Mouse (Mus musculus) c-Kit-negative CD71-positive TER-119-positive erythroid progenitor cells, embryonic 14.5 days (primary cell): ENCODE results near the gene Focad.

Experiments
- DNase-seq: peaks from one replicate; pipeline ENCODE4 v3.0.0-alpha.2; 2013; ENCODE audit warnings: low read depth, low spot score

Focad gene

GRCm38 (mm10) chr4:88300832-88301621, 206.6 kb downstream of the Focad start:
- DNase-seq, result no peak

DNA sequence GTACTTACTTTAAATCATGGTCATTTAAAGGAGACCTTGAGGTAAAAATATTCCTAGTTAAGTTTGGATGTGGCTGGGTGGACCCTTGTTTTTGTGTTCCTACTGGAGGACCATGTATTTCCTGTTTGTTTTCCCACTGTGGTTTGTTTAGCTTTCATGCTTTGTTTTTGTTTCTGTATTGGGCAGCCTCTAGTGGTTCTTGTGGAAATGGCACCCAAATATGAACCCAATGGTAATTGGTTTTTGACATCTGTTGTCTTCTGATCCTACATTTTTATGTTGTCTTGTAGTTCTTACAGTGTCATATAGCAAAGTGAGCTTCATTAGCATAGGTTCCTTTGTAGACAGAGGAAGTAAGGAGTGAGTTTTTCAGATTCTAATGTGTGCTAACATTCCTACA, 207.9 kb downstream of the Focad start:
- DNase-seq, result no peak

GRCm38 (mm10) chr4:88307691-88308090, 213.3 kb downstream of the Focad start:
- DNase-seq, result no peak

DNA sequence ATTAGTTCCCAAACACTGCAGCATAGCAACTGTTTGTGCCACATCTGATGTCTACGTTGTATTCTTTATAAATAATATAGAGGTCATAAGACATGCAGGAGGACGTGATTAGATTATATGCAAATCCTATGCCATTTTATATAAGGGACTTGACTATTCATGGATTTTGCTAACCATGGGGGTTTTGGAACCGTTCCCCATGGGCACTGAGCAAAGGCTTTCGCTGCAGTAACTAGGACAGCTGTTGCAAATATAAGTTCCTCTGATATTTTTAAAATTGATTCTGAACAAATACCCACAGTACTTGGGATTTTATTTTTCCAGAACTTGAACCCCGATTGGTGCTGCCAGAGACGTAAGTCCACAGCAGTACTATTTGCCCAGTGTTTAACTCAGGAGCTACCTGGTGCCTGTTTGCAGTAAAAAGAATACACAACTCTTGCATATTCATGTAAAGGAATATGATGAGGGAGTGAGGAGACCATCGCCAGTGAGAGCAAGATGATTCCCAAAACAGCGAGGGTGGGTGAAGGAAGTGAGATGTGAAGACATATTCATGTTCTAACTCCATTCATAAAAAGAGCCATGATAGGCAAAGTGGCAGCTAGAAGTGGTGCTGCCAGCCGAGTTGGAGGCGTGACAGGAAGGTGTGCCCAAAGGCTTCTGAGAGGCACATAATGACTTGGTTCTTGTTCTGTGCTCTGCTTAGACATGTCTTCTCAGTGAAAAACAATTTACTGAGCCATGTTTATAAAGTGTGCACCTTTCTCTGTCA, 214.1 kb downstream of the Focad start:
- DNase-seq, result no peak

DNA sequence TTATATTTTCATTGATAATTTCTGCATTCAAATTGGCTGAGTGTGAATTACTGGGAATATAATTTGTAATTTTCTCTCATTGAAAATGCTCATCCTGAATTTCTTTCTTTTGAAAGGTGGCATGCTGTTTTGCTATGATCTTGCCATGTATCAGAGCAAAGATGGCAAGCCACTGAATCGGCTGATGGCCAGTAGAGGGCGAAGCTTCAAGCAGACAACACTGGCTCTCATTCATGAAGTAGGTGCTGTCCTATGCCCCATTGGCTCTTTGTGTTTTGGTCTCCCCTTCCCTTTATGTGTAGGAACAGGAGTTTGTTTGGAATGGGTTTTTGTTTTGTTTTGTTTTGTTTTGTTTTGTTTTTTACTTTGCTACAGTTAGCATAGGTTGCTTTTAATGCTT, 215.2 kb downstream of the Focad start:
- DNase-seq, result no peak

DNA sequence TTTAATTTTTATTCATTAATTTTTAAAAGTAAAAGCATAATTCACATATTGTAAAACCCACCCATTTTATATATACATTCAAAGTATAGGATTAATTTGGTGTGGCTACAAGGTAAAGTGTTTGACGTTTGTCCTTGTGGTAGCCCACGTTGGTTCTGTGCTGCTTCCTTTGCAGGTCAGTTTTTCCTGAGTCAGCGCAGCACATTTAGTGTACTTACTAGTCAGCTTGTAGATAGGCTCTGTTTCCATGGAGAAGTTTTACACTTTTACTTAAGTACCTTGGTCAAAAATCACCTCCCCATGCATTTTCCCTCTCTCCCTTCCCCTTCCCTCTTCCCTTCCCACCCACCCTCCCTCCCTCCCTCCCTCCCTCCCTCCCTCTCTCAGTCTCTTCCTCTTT, 220.5 kb downstream of the Focad start:
- no peak for DNase-seq

DNA sequence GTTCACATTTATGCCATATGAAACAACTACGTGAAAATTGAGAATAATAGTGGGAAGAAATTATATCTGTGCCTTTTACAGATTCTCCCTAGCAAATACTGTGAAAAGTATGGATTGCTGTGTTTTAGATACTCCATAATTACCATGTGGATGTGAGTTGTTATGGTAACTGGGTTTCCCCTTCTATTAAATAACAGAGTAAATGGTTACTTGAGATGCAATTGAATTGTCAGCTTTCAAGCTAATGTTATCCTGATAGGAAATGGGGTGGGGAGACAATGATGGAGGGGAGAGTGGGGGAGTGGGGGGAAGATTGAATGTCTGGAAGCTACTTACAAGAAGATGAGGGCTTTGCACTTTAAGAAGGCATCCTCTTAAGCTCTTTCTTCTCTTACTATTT, 225.6 kb downstream of the Focad start:
- DNase-seq, result no peak

DNA sequence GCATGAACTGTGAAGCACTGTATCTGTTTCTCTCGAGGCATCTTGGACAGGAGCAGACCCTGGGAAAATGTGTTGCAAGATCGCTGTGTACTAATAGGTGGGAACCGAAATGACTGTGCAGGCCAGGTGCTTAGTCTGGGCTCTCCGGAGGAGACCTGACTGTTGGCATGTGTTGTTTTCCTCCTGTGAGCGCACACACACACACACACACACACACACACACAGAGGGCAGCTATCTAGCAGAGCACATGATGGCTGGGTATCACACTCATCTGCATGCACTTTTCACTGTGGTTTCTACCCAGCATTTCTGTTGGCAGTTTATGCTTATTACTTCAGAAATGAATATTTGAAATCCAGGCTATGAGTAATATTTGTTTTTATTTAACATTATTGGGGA, 231.0 kb downstream of the Focad start:
- no peak for DNase-seq

GRCm38 (mm10) chr4:88334533-88334932, 240.1 kb downstream of the Focad start:
- no peak for DNase-seq

- no peak for DNase-seq
Observed at GRCm38 (mm10) chr4:88336753-88337152, 242.3 kb downstream of the Focad start.

DNA sequence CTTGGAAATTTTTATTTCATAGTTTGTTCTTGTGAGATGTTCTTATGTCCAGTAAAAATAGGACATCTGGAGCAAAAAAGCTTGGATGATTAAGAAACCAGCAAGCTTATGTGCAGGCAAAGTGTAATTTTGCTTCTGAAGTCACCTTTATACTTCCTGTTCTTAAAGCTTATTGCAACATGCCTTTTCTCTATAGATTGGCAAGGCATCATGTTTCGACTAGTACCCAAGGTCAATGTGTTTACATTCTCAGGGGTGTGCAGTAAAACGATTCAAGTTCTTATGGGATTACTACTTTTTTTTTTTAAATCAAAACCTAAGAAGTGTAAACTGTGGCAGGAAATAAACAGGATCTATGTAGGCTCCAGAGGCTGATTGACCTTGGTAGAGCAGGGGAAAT, 242.9 kb downstream of the Focad start:
- no peak for DNase-seq

- no peak for DNase-seq
Observed at GRCm38 (mm10) chr4:88338130-88338529, 243.7 kb downstream of the Focad start.

GRCm38 (mm10) chr4:88344468-88344867, 250.0 kb downstream of the Focad start:
- no peak for DNase-seq

DNA sequence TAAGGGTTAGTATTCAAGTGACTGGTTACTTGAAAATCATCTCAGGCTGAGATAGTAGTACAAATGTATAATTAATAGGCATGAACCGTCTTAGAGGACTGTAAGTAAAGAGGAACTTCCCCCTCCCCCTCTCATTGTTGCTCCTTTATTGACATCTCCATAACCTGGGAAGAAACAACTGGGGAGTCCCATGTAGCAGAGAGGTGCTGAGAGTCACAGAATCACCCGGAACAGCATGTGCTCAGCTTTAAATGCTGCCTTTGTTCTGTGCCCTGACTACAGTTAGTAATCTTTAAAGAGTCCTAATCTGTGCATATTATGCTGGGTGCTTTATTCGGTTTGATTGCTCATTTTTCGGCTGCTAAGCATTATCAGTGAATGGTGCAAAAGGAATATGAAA, 250.6 kb downstream of the Focad start:
- DNase-seq, result no peak

GRCm38 (mm10) chr4:88345938-88346337, 251.5 kb downstream of the Focad start:
- DNase-seq, result no peak

GRCm38 (mm10) chr4:88350910-88351309, 256.5 kb downstream of the Focad start:
- peak; percentile 50 for DNase-seq

DNA sequence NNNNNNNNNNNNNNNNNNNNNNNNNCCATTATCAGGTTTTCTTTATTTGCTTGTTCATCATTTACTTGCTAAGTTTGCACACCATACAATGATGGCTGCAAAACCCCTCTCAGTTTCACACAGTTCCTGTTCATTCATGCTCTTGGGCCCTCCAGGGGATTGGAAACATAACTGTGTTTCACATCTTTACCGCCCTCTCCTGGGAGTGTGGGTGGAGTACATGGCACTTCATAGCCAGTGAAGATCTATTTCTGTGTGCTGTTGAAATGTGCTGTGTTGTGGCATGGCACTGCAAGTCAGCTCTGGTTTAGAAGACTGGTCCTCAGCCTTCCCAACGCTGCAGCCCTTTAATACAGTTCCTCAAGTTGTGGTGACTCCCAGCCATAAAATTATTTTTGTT, 262.2 kb downstream of the Focad start:
- DNase-seq, result no peak

DNA sequence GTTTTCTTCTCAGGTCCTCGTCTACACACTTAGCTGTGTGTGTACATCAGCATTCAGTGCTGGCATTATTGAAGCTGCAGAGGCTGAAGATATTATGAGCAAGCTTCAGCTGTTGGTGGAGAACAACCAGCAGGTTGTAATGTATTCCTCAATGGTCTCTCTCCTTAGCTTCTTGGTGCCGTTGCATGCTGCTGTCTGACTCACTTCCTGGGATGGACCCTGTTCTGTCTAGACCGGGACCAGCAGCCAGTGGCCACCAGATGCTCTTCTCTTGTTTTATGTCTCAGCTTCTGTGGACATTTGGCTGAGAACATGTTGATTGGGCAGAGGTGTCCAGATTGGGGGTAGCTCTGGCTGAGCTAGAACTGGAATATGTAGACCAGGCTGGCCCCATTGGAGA, 263.0 kb downstream of the Focad start:
- DNase-seq, result no peak

DNA sequence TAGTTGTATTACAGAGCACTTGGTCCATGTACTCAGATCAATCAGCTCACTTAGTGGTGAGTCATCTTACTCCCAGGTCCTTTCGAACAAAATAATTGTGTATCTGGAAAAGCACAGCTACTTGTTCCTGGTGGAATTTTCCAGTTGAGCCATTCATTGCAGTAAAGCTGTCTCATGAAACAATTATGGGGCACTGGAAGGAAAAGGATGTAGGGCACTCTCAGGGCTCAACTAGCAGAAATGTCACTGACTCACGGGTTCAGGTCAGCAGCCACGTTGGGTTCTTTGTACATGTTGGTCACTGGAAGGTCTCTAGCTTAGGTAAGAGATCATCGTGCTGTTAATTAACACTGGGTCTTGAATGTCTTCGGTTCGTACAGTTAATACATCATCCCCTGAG, 275.5 kb downstream of the Focad start:
- DNase-seq, result no peak

- no peak for DNase-seq
Observed at GRCm38 (mm10) chr4:88370819-88371218, 276.4 kb downstream of the Focad start.

- no peak for DNase-seq
Observed at GRCm38 (mm10) chr4:88372293-88373224, 278.1 kb downstream of the Focad start.

DNA sequence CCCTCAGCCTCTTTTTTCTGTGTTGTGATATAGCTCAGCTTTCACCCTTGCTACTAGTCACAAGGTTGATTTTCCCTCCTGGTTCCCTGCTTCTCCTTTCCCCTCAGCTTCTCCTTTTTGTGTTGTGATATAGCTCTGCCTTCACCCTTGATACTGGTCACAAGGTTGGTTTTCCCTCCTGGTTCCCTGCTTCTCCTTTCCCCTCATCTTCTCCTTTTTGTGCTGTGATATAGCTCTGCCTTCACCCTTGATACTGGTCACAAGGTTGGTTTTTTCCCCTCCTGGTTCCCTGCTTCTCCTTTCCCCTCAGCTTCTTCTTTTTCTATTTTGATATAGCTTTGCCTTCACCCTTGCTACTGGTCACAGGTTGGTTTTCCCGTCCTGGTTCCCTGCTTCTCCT, 295.6 kb downstream of the Focad start:
- no peak for DNase-seq
